Mouse (Mus musculus) CH12.LX (cell line): ENCODE data around the gene Dnah17. TPM values are rescaled to one million over a fixed set of nuclear protein-coding genes. Genes with fewer than 3 reads are reported as not detected.
A peak's percentile ranks its signal among the peaks of the same experiment; 100 is the strongest.

Experiments
- DNase-seq: peaks from one replicate; pipeline ENCODE4 v3.0.0-alpha.2; 2013; ENCODE audit errors: extremely low read depth
- H3K27ac ChIP-seq: 2 replicates; pipeline ENCODE4 v1.5.1; 2012; ENCODE audit warnings: low read depth, mild to moderate bottlenecking, control low read depth, moderate library complexity; ENCODE audit not compliant: insufficient read depth
- H3K27me3 ChIP-seq: replicated peaks from 2 replicates; pipeline ENCODE3; 2012; ENCODE audit warnings: inconsistent platforms
- H3K36me3 ChIP-seq, 2 experiments: replicated peaks in 1 of 2; 2 replicates each; pipeline versions ENCODE3 to v1.6.1; 2012; ENCODE audit warnings: inconsistent platforms in 1 of 2, low read length in 1 of 2, mild to moderate bottlenecking in 1 of 2, mixed read lengths in 1 of 2, moderate library complexity in 1 of 2; ENCODE audit not compliant: control insufficient read depth in 1 of 2, insufficient read depth in 1 of 2
- H3K4me1 ChIP-seq, 2 experiments: 2 replicates each; pipeline ENCODE4 v1.6.1; 2012; ENCODE audit warnings: inconsistent platforms in 1 of 2, moderate library complexity in 1 of 2; ENCODE audit not compliant: insufficient read depth in 2 of 2, control insufficient read depth in 1 of 2
- H3K4me2 ChIP-seq: 2 replicates; pipeline ENCODE4 v1.6.1; 2012; ENCODE audit warnings: low read depth, mild to moderate bottlenecking, control low read depth; ENCODE audit not compliant: poor library complexity, insufficient read depth, severe bottlenecking
- H3K4me3 ChIP-seq, 3 experiments: fragments of 150-350 bp in 1 of 3; sonication (generic) in 1 of 3; replicated peaks in 1 of 3; 2 replicates each; pipeline versions ENCODE3 to v1.5.1; 2011 to 2012; ENCODE audit warnings: low read depth in 2 of 3, low read length in 2 of 3, mild to moderate bottlenecking in 2 of 3, moderate library complexity in 2 of 3, control low read depth in 1 of 3, improper control_type of control experiment in 1 of 3, inconsistent platforms in 1 of 3, mixed read lengths in 1 of 3; ENCODE audit not compliant: poor library complexity in 1 of 3
- H3K79me2 ChIP-seq: replicated peaks from 2 replicates; pipeline ENCODE4 v1.6.1; 2012; ENCODE audit warnings: mild to moderate bottlenecking, moderate library complexity; ENCODE audit not compliant: control insufficient read depth, poor library complexity, insufficient read depth, severe bottlenecking; ENCODE audit errors: extremely low read depth
- H3K9ac ChIP-seq: 2 replicates; pipeline ENCODE4 v1.6.1; 2012; ENCODE audit warnings: low read depth, mild to moderate bottlenecking, control low read depth, moderate library complexity; ENCODE audit not compliant: insufficient read depth
- H3K9me3 ChIP-seq: replicated peaks from 2 replicates; pipeline ENCODE3; 2012; ENCODE audit warnings: low read length, inconsistent platforms, mixed read lengths
- BHLHE40 ChIP-seq: IDR thresholded peaks from 2 replicates; pipeline ENCODE4 v1.6.1; 2011; ENCODE audit warnings: mild to moderate bottlenecking, low read depth, low read length, improper control_type of control experiment
- CHD1 ChIP-seq: IDR thresholded peaks from 2 replicates; pipeline ENCODE4 v1.6.1; 2012; ENCODE audit warnings: low read depth, low read length, improper control_type of control experiment, inconsistent platforms
- CHD2 ChIP-seq: IDR thresholded peaks from 2 replicates; pipeline ENCODE4 v1.6.1; 2011; ENCODE audit warnings: low read length, improper control_type of control experiment
- CTCF ChIP-seq, 2 experiments: IDR thresholded peaks in 1 of 2; conservative IDR thresholded peaks in 1 of 2; 2 replicates each; pipeline ENCODE4 v1.5.1; 2011 to 2012; ENCODE audit warnings: low read depth in 2 of 2, low read length in 2 of 2, improper control_type of control experiment in 1 of 2, inconsistent platforms in 1 of 2, mild to moderate bottlenecking in 1 of 2, moderate library complexity in 1 of 2
- ELF1 ChIP-seq: IDR thresholded peaks from 2 replicates; pipeline ENCODE4 v1.6.1; 2014; ENCODE audit warnings: low read depth, mild to moderate bottlenecking, inconsistent platforms, low read length, improper control_type of control experiment
- EP300 ChIP-seq: IDR thresholded peaks from 2 replicates; pipeline ENCODE4 v1.6.1; 2011; ENCODE audit warnings: low read length, improper control_type of control experiment
- ETS1 ChIP-seq: conservative IDR thresholded peaks from 2 replicates; pipeline ENCODE4 v1.6.1; 2012; ENCODE audit warnings: low read depth, mild to moderate bottlenecking, inconsistent platforms, low read length, improper control_type of control experiment, moderate library complexity
- GABPA ChIP-seq: IDR thresholded peaks from 2 replicates; pipeline ENCODE4 v1.6.1; 2012; ENCODE audit warnings: low read depth, low read length, improper control_type of control experiment, inconsistent platforms; ENCODE audit not compliant: insufficient replicate concordance
- HCFC1 ChIP-seq: IDR thresholded peaks from 2 replicates; pipeline ENCODE4 v1.6.1; 2012; ENCODE audit warnings: low read depth, mild to moderate bottlenecking, inconsistent platforms, low read length, improper control_type of control experiment
- IRF4 ChIP-seq: IDR thresholded peaks from 2 replicates; pipeline ENCODE4 v1.6.1; 2014; ENCODE audit warnings: low read depth, mild to moderate bottlenecking, inconsistent platforms, low read length, improper control_type of control experiment
- JUN ChIP-seq: IDR thresholded peaks from 2 replicates; pipeline ENCODE4 v1.6.1; 2011; ENCODE audit warnings: low read depth, mild to moderate bottlenecking, low read length, improper control_type of control experiment, moderate library complexity; ENCODE audit not compliant: insufficient read depth
- JUND ChIP-seq: conservative IDR thresholded peaks from 2 replicates; pipeline ENCODE4 v1.6.1; 2011; ENCODE audit warnings: low read depth, low read length, improper control_type of control experiment
- KAT2A ChIP-seq: IDR thresholded peaks from 2 replicates; pipeline ENCODE4 v1.6.1; 2012; ENCODE audit warnings: low read length, improper control_type of control experiment, inconsistent platforms; ENCODE audit not compliant: insufficient replicate concordance
- MAFK ChIP-seq: IDR thresholded peaks from 2 replicates; pipeline ENCODE4 v1.6.1; 2011; ENCODE audit warnings: low read length, improper control_type of control experiment; ENCODE audit not compliant: insufficient replicate concordance
- MAX ChIP-seq: IDR thresholded peaks from 2 replicates; pipeline ENCODE4 v1.6.1; 2011; ENCODE audit warnings: low read length, improper control_type of control experiment
- MAZ ChIP-seq: IDR thresholded peaks from 2 replicates; pipeline ENCODE4 v1.6.1; 2012; ENCODE audit warnings: low read depth, mild to moderate bottlenecking, inconsistent platforms, low read length, improper control_type of control experiment, moderate library complexity
- MEF2A ChIP-seq: IDR thresholded peaks from 2 replicates; pipeline ENCODE4 v1.6.1; 2014; ENCODE audit warnings: low read depth, mild to moderate bottlenecking, inconsistent platforms, low read length, improper control_type of control experiment, borderline replicate concordance
- MYC ChIP-seq: IDR thresholded peaks from 2 replicates; pipeline ENCODE4 v1.6.1; 2011; ENCODE audit warnings: low read depth, mild to moderate bottlenecking, improper control_type of control experiment, low read length
- NELFE ChIP-seq: IDR thresholded peaks from 2 replicates; pipeline ENCODE4 v1.6.1; 2011; ENCODE audit warnings: low read depth, low read length, improper control_type of control experiment
- NRF1 ChIP-seq: IDR thresholded peaks from 2 replicates; pipeline ENCODE4 v1.6.1; 2014; ENCODE audit warnings: low read depth, mild to moderate bottlenecking, inconsistent platforms, low read length, improper control_type of control experiment, moderate library complexity
- PAX5 ChIP-seq: IDR thresholded peaks from 2 replicates; pipeline ENCODE4 v1.6.1; 2012; ENCODE audit warnings: low read length, inconsistent platforms, mixed read lengths
- POLR2AphosphoS2 ChIP-seq: IDR thresholded peaks from 2 replicates; pipeline ENCODE4 v1.6.1; 2011; ENCODE audit warnings: low read depth, low read length, improper control_type of control experiment
- RAD21 ChIP-seq: IDR thresholded peaks from 2 replicates; pipeline ENCODE4 v1.6.1; 2011; ENCODE audit warnings: low read depth, mild to moderate bottlenecking, low read length, improper control_type of control experiment, moderate library complexity
- RCOR1 ChIP-seq: conservative IDR thresholded peaks from 2 replicates; pipeline ENCODE4 v1.6.1; 2012; ENCODE audit warnings: low read depth, mild to moderate bottlenecking, inconsistent platforms, low read length, improper control_type of control experiment
- SIN3A ChIP-seq: IDR thresholded peaks from 2 replicates; pipeline ENCODE4 v1.6.1; 2012; ENCODE audit warnings: low read length, improper control_type of control experiment, inconsistent platforms
- SMC3 ChIP-seq: IDR thresholded peaks from 2 replicates; pipeline ENCODE4 v1.6.1; 2011; ENCODE audit warnings: low read depth, low read length, improper control_type of control experiment
- TBP ChIP-seq: conservative IDR thresholded peaks from 2 replicates; pipeline ENCODE4 v1.6.1; 2011; ENCODE audit warnings: low read depth, low read length, improper control_type of control experiment
- TCF12 ChIP-seq: IDR thresholded peaks from 2 replicates; pipeline ENCODE4 v1.6.1; 2014; ENCODE audit warnings: low read depth, mild to moderate bottlenecking, inconsistent platforms, low read length, improper control_type of control experiment
- UBTF ChIP-seq: IDR thresholded peaks from 2 replicates; pipeline ENCODE4 v1.6.1; 2012; ENCODE audit warnings: low read depth, mild to moderate bottlenecking, inconsistent platforms, low read length, improper control_type of control experiment, moderate library complexity
- USF1 ChIP-seq: IDR thresholded peaks from 2 replicates; pipeline ENCODE4 v1.6.1; 2014; ENCODE audit warnings: low read depth, mild to moderate bottlenecking, inconsistent platforms, low read length, improper control_type of control experiment
- USF2 ChIP-seq: conservative IDR thresholded peaks from 2 replicates; pipeline ENCODE4 v1.6.1; 2011; ENCODE audit warnings: low read depth, low read length, improper control_type of control experiment
- ZC3H11A ChIP-seq: IDR thresholded peaks from 2 replicates; pipeline ENCODE4 v1.6.1; 2012; ENCODE audit warnings: low read depth, mild to moderate bottlenecking, inconsistent platforms, low read length, improper control_type of control experiment
- ZKSCAN1 ChIP-seq: IDR thresholded peaks from 2 replicates; pipeline ENCODE4 v1.6.1; 2012; ENCODE audit warnings: low read depth, inconsistent platforms, low read length, improper control_type of control experiment, borderline replicate concordance
- dilution Hi-C: fragments of 300-500 bp; cut with MboI; formaldehyde crosslinking; loops from 2 replicates; pipeline ENCODE4 v1.14.3; 2020; ENCODE audit warnings: low sequenced_read_pairs; ENCODE audit not compliant: extremely low pct_unique_long_range_greater_than_20kb, extremely low pct_ligation_motif_present
- in situ Hi-C: fragments of 300-500 bp; cut with MboI; formaldehyde crosslinking; loops from 3 replicates; pipeline ENCODE4 v1.14.3; 2019; ENCODE audit warnings: low sequenced_read_pairs, low pct_ligation_motif_present, low pct_unique_long_range_greater_than_20kb, mixed read lengths
- polyA plus RNA-seq: library from polyadenylated mRNA; unstranded; fragments of >175 nt; gene quantifications from 2 replicates; pipeline ENCODE4 v1.2.1, GENCODE M21; 2012; ENCODE audit warnings: low read depth; ENCODE audit not compliant: insufficient read length
- total RNA-seq, 2 experiments: library from RNA; depleted of rRNA; stranded (reverse); fragments of 300-350 nt in 1 of 2; fragments of >200 nt in 1 of 2; gene quantifications; 2 replicates each; pipeline ENCODE4 v1.2.3; 2012 to 2014

The Dnah17 gene
- total and polyA plus RNA-seq, 3 experiments: 0.08 to 0.23 TPM; not detected in 1

- peaks cover 60% of the 10 kb centered on the region for H3K27me3 ChIP-seq
- no peak overlapping the region for H3K4me2 ChIP-seq
Measured at GRCm38 (mm10) chr11:118103383-118103782, 27.1 kb downstream of the Dnah17 start.

GRCm38 (mm10) chr11:118102838-118103237, 27.6 kb downstream of the Dnah17 start:
- H3K4me1 ChIP-seq: peaks cover 5 to 22% of the 10 kb centered on the region in 2 experiments; a peak in 3 of 4 replicates
- no peaks in the 10 kb centered on the region for H3K9me3 ChIP-seq
- no peak overlapping the region for H3K9ac ChIP-seq
- no peaks in the 10 kb centered on the region for H3K79me2 ChIP-seq
- H3K4me3 ChIP-seq: no peak overlapping the region
- in situ Hi-C loops: no loop called here
- no peaks in the 10 kb centered on the region for H3K36me3 ChIP-seq
- H3K27me3 ChIP-seq: peaks cover 60% of the 10 kb centered on the region
- DNase-seq: peak; percentile 92
- H3K27ac ChIP-seq: no peak overlapping the region
- dilution Hi-C loops: no loop called here
- H3K4me2 ChIP-seq: no peak overlapping the region
- no peak for TF ChIP-seq JUN
- TF ChIP-seq SMC3: peak; percentile 100
- peak; percentile 94 for TF ChIP-seq RAD21
- no peak for TF ChIP-seq EP300
- no peak for TF ChIP-seq MAFK
- no peak for TF ChIP-seq SIN3A
- TF ChIP-seq ELF1: peak; percentile 66
- TF ChIP-seq UBTF: no peak
- no peak for TF ChIP-seq USF1
- TF ChIP-seq ZKSCAN1: no peak
- TF ChIP-seq MAX: peak; percentile 98
- peak; percentile 29; the same call in 1 of the 2 replicates for TF ChIP-seq NRF1
- TF ChIP-seq JUND: no peak
- no peak; the same call in 1 of the 2 replicates for TF ChIP-seq ETS1
- peak; percentile 98 for TF ChIP-seq MYC
- 0 out of 2 replicates have a peak, but pooled peaks have one; percentile 73 for TF ChIP-seq TCF12
- no peak for TF ChIP-seq TBP
- no peak for TF ChIP-seq MAZ
- no peak for TF ChIP-seq KAT2A
- TF ChIP-seq BHLHE40: peak; percentile 58; the same call in 1 of the 2 replicates
- peak; percentile 98; the same call in 1 of the 2 replicates for TF ChIP-seq NELFE
- no peak for TF ChIP-seq CHD2
- no peak for TF ChIP-seq POLR2AphosphoS2
- TF ChIP-seq CHD1: no peak
- no peak for TF ChIP-seq GABPA
- TF ChIP-seq IRF4: peak; percentile 69
- peak; percentile 100 for TF ChIP-seq CTCF (conservative IDR thresholded peaks at IDR 0.05 in 1 of 2, IDR thresholded peaks at IDR 0.05 in 1 of 2; ENCODE audit: low read depth in 2 of 2, low read length in 2 of 2)
- TF ChIP-seq RCOR1: no peak
- no peak; the same call in 1 of the 2 replicates for TF ChIP-seq MEF2A
- TF ChIP-seq USF2: no peak
- no peak for TF ChIP-seq PAX5
- peak; percentile 49 for TF ChIP-seq HCFC1

More at GRCm38 (mm10) chr11:118103383-118103782, 27.1 kb downstream of the Dnah17 start:
- dilution Hi-C loops (no loop called here), in situ Hi-C loops (no loop called here)
- DNase-seq: no peak
- H3K36me3 ChIP-seq: no peaks in the 10 kb centered on the region
- no peak overlapping the region for H3K4me3 ChIP-seq
- H3K4me1 ChIP-seq: peaks cover 5 to 22% of the 10 kb centered on the region in 2 experiments; a peak in 3 of 4 replicates
- TF ChIP-seq POLR2AphosphoS2: no peak
- TF ChIP-seq RAD21: no peak
- no peak for TF ChIP-seq HCFC1
- TF ChIP-seq ZC3H11A: no peak
- no peaks in the 10 kb centered on the region for H3K9me3 ChIP-seq
- H3K79me2 ChIP-seq: no peaks in the 10 kb centered on the region
- no peak overlapping the region for H3K27ac ChIP-seq
- H3K9ac ChIP-seq: no peak overlapping the region
